Mouse (Mus musculus) mouse embryonic stem cell (cell line): ENCODE results near the gene Sfmbt1.

Source experiments
- in situ Hi-C, 2 experiments: fragments of 300-500 bp; cut with MboI; formaldehyde crosslinking; loops; 1 replicate in 1 of 2; 3 replicates in 1 of 2; pipeline ENCODE4 v1.14.3; 2019 to 2020; ENCODE audit warnings: low sequenced_read_pairs in 2 of 2, low pct_unique_long_range_greater_than_20kb in 1 of 2, mixed read lengths in 1 of 2; ENCODE audit not compliant: unreplicated experiment in 1 of 2

Gene Sfmbt1

DNA sequence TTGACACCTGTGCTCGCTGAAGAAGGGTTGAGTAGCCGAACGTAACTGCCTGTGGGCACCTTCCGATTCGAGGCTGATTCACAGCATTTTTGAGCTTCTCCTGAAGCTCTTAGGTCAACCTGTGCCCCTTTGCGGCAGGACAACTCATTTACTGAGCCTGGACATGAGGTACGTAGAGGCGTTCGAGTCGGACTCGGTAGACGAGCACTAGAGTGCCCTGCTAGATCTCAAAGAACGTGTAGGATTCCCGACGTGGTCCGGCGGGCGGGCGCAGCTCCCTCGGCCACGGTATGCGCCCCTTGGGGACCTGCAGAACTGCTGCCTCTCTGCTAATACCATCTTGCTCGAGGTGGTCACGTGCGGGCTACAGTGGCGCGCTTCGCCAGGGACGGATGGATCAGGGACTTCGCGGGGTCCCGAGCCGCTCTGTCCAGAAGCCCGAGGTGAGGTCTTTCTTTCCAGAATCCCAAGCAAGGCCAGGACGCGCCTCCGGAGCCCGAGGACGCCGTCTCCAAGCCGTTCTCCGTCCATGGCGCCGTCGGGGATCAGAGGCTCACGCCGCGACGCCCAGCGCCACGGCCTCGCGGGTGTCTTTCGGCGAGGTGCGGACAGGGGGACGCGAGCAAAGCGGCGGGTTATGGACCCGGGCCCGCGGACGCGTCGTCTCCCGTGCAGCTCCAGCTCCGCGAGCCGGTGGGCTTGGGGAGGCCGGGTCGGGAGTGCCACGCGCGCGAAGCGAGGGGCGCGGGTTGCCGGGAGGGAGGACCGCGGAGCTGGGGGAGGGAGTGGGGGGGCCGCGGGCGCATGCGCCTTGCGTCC lies at the start of gene Sfmbt1:
Gene Sfmbt1, plus strand, starts transcription at position 51 of the 819 bp plus-strand sequence.
- in situ Hi-C loops = no loop called here

- in situ Hi-C loops = no loop called here
These were observed 48.6 kb upstream of the Sfmbt1 start for GRCm38 (mm10) chr14:30666061-30666460.

DNA sequence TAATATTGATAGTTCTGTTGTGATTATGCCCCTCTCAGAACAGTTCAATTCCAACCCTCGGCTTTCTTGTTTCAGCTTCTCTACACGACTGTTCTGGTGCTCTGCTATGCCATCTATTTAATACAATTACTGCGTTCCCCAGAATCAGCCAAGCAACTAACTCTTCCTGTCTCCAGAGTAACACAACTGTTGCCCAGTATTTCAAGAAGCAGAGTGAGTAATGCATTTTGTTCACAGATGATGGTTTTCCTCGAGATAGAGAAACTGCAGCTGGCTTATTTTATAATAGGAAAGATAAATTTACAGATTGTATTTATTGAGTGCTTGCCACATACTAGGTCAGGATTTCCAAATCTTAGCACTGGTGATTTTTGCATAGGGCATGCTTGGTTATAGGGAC lies 48.0 kb upstream of the Sfmbt1 start:
- in situ Hi-C loops = no loop called here

- in situ Hi-C loops = loop anchor here (5.0 kb wide), 2 partner anchors 73 to 83 kb away; no protein-coding TSS in a partner anchor
These were observed 44.5 kb upstream of the Sfmbt1 start for GRCm38 (mm10) chr14:30670161-30670560.

- in situ Hi-C loops = loop anchor here (5.0 kb wide), 2 partner anchors 74 to 84 kb away; no protein-coding TSS in a partner anchor
These were observed 43.3 kb upstream of the Sfmbt1 start for GRCm38 (mm10) chr14:30671095-30671985.

- in situ Hi-C loops = loop anchor here (5.0 kb wide), 2 partner anchors 75 to 85 kb away; no protein-coding TSS in a partner anchor
These were observed 42.7 kb upstream of the Sfmbt1 start for GRCm38 (mm10) chr14:30671986-30672312.

DNA sequence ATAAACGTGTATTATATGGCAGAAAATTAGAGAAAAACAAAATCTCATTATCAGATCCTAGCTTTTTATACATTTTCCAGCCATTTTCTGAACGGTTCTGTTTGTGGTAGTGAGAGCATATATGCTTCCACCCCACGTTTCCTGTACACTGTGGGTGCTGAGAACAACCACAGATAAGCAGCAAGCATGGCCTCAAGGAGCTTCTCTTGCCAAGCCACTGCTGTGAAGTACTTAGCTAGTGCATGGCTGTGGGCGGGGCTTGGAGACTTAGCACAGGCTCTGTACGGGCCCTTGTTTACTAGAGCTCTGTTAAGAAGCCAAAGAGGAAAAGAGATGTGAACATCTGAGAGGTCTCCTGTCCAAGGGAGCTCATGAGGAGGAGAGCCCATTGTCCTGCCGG lies 39.7 kb upstream of the Sfmbt1 start:
- in situ Hi-C loops = loop anchor here (5.0 kb wide), 2 partner anchors 78 to 88 kb away; no protein-coding TSS in a partner anchor

DNA sequence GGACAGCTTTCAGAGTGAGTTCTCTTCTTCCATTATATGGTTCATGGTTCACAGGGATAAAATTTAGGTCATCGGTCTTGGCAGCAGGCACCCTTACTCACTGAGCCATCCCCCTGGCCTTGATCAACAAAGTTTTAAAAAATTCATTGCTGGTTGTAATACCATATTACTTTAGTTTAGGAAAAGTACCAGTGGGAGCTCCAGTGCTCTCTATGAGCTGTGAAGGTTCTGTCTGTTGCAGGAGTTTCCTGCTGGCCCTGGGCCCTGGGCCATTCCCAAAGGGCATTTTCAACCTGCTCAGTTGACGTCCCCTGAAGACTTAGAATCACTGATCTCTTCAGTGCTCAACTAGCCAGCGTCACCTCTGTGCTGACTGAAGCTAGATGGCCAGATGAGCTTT lies 32.5 kb upstream of the Sfmbt1 start:
- in situ Hi-C loops = no loop called here

GRCm38 (mm10) chr14:30690685-30691084 lies 24.0 kb upstream of the Sfmbt1 start:
- in situ Hi-C loops = no loop called here

- in situ Hi-C loops = no loop called here
These were observed 22.2 kb upstream of the Sfmbt1 start for GRCm38 (mm10) chr14:30692439-30692838.

GRCm38 (mm10) chr14:30694786-30695185 lies 19.9 kb upstream of the Sfmbt1 start:
- in situ Hi-C loops = no loop called here

GRCm38 (mm10) chr14:30695609-30696008 lies 19.0 kb upstream of the Sfmbt1 start:
- in situ Hi-C loops = no loop called here

- in situ Hi-C loops = no loop called here
These were observed 17.1 kb upstream of the Sfmbt1 start for GRCm38 (mm10) chr14:30697407-30698052.

- in situ Hi-C loops = no loop called here
These were observed 15.0 kb upstream of the Sfmbt1 start for GRCm38 (mm10) chr14:30699656-30700055.

DNA sequence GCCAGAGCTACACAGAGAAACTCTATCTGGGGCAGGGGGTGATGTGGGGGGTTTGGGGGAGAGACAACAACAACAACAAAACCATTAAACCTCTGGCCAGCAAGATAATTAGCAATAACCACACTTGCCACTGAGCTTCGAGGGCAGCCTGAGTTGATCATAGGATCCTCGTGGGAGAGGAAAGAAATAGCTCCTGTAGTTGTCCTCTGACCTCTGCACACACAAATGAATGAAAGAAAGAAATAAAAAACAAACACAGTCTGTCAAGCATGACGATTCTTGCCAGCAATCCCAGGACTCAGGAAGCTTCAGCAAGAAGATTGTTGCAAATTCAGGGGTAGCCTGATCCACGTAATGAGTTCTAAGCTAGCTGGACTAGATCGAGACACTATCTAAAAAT lies 12.1 kb upstream of the Sfmbt1 start:
- in situ Hi-C loops = no loop called here

DNA sequence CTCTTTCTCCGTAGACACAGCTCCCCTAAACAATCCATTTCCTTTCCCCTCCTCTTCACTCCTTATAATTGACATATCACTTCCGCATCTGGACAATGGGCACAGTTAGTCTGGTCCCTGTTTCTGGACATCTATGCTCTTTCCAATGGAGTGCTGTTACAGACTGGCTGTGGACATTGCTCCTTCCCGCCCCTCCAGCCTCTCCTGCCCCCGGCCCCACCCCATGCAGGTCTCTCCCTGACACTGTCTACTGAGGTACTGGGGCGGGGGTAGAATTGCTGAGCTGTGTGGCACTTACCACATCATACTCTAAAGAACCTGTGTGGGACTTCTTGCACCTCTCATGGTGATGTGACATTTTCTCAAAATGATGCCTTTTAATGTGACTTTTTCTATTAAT lies 11.6 kb upstream of the Sfmbt1 start:
- in situ Hi-C loops = no loop called here

GRCm38 (mm10) chr14:30704098-30704855 lies 10.4 kb upstream of the Sfmbt1 start:
- in situ Hi-C loops = no loop called here

GRCm38 (mm10) chr14:30711892-30712291 lies 2.8 kb upstream of the Sfmbt1 start:
- in situ Hi-C loops = no loop called here
